Mouse (Mus musculus): ENCODE data around the gene Armh4. TPM values are rescaled to one million over a fixed set of nuclear protein-coding genes. Genes with fewer than 3 reads are reported as not detected.
"Not testable (repeated sequence)": the region's sequence is repeated elsewhere in the genome, so short reads cannot be mapped to it uniquely, and the experiment has no call there.

The Armh4 gene
- polyA plus RNA-seq, 1 experiment: not detected

GRCm38 (mm10) chr14:49783866-49784265 is 683 bp upstream of the Armh4 start:
- H3K4me1 ChIP-seq: peaks cover 7% of the 10 kb centered on the region; the same call in 1 of the 2 replicates
- no peaks in the 10 kb centered on the region for H3K36me3 ChIP-seq (replicated peaks; ENCODE audit: low read length)
- H3K27me3 ChIP-seq (replicated peaks): peaks cover 7% of the 10 kb centered on the region
- H3K4me3 ChIP-seq (replicated peaks): no peak overlapping the region
- TF ChIP-seq GATA1 (IDR thresholded peaks at IDR 0.05; ENCODE audit: borderline replicate concordance, low read length) (no peak), FLI1 (IDR thresholded peaks at IDR 0.05; ENCODE audit: low read length) (no peak)
- no peaks in the 10 kb centered on the region for H3K9me3 ChIP-seq

- H3K36me3 ChIP-seq (replicated peaks; ENCODE audit: low read length): no peaks in the 10 kb centered on the region
- TF ChIP-seq GATA1 (IDR thresholded peaks at IDR 0.05; ENCODE audit: borderline replicate concordance, low read length) (no peak), FLI1 (IDR thresholded peaks at IDR 0.05; ENCODE audit: low read length) (no peak)
- no peak overlapping the region for H3K4me3 ChIP-seq (replicated peaks)
- peaks cover 7% of the 10 kb centered on the region; the same call in 1 of the 2 replicates for H3K4me1 ChIP-seq
- H3K27me3 ChIP-seq (replicated peaks): peaks cover 7% of the 10 kb centered on the region
- no peaks in the 10 kb centered on the region for H3K9me3 ChIP-seq
These were observed 2.8 kb downstream of the Armh4 start for GRCm38 (mm10) chr14:49780416-49780815.

GRCm38 (mm10) chr14:49777539-49777938 is 5.6 kb downstream of the Armh4 start:
- H3K36me3 ChIP-seq (replicated peaks; ENCODE audit: low read length); H3K27me3 ChIP-seq (replicated peaks); H3K4me1 ChIP-seq; H3K4me3 ChIP-seq (replicated peaks); H3K9me3 ChIP-seq: not testable (repeated sequence)

- no peaks in the 10 kb centered on the region for H3K27me3 ChIP-seq (replicated peaks)
- TF ChIP-seq FLI1 (IDR thresholded peaks at IDR 0.05; ENCODE audit: low read length) (no peak), GATA1 (IDR thresholded peaks at IDR 0.05; ENCODE audit: borderline replicate concordance, low read length) (no peak)
- no peaks in the 10 kb centered on the region for H3K4me1 ChIP-seq
- H3K36me3 ChIP-seq (replicated peaks; ENCODE audit: low read length): no peaks in the 10 kb centered on the region
- H3K9me3 ChIP-seq: no peaks in the 10 kb centered on the region
- H3K4me3 ChIP-seq (replicated peaks): no peak overlapping the region
These were observed 11.4 kb downstream of the Armh4 start for GRCm38 (mm10) chr14:49771746-49772145.

GRCm38 (mm10) chr14:49766601-49767000 is 16.6 kb downstream of the Armh4 start:
- Histone ChIP-seq H3K36me3 (replicated peaks; ENCODE audit: low read length) (no peaks in the 10 kb centered on the region), H3K4me3 (replicated peaks) (no peak overlapping the region), H3K4me1 (no peaks in the 10 kb centered on the region), H3K9me3 (no peaks in the 10 kb centered on the region), H3K27me3 (replicated peaks) (no peaks in the 10 kb centered on the region)
- TF ChIP-seq GATA1 (IDR thresholded peaks at IDR 0.05; ENCODE audit: borderline replicate concordance, low read length) (no peak), FLI1 (IDR thresholded peaks at IDR 0.05; ENCODE audit: low read length) (no peak)

- Histone ChIP-seq H3K36me3 (replicated peaks; ENCODE audit: low read length) (no peaks in the 10 kb centered on the region), H3K9me3 (no peaks in the 10 kb centered on the region), H3K4me1 (no peaks in the 10 kb centered on the region), H3K4me3 (replicated peaks) (no peak overlapping the region), H3K27me3 (replicated peaks) (no peaks in the 10 kb centered on the region)
- no peak for TF ChIP-seq FLI1 (IDR thresholded peaks at IDR 0.05; ENCODE audit: low read length)
- no peak for TF ChIP-seq GATA1 (IDR thresholded peaks at IDR 0.05; ENCODE audit: borderline replicate concordance, low read length)
These were observed 27.3 kb downstream of the Armh4 start for GRCm38 (mm10) chr14:49755845-49756244.

- H3K27me3 ChIP-seq (replicated peaks): no peaks in the 10 kb centered on the region
- no peaks in the 10 kb centered on the region for H3K36me3 ChIP-seq (replicated peaks; ENCODE audit: low read length)
- no peaks in the 10 kb centered on the region for H3K4me1 ChIP-seq
- no peak overlapping the region for H3K4me3 ChIP-seq (replicated peaks)
- no peak for TF ChIP-seq GATA1 (IDR thresholded peaks at IDR 0.05; ENCODE audit: borderline replicate concordance, low read length)
- no peak for TF ChIP-seq FLI1 (IDR thresholded peaks at IDR 0.05; ENCODE audit: low read length)
- H3K9me3 ChIP-seq: no peaks in the 10 kb centered on the region
These were observed 30.6 kb downstream of the Armh4 start for GRCm38 (mm10) chr14:49752614-49753013.

GRCm38 (mm10) chr14:49745874-49746273 is 37.3 kb downstream of the Armh4 start:
- no peaks in the 10 kb centered on the region for H3K9me3 ChIP-seq
- TF ChIP-seq FLI1 (IDR thresholded peaks at IDR 0.05; ENCODE audit: low read length) (no peak), GATA1 (IDR thresholded peaks at IDR 0.05; ENCODE audit: borderline replicate concordance, low read length) (no peak)
- no peaks in the 10 kb centered on the region for H3K4me1 ChIP-seq
- H3K4me3 ChIP-seq (replicated peaks): no peak overlapping the region
- H3K27me3 ChIP-seq (replicated peaks): no peaks in the 10 kb centered on the region
- H3K36me3 ChIP-seq (replicated peaks; ENCODE audit: low read length): no peaks in the 10 kb centered on the region

GRCm38 (mm10) chr14:49743946-49744526 is 39.1 kb downstream of the Armh4 start:
- TF ChIP-seq FLI1 (IDR thresholded peaks at IDR 0.05; ENCODE audit: low read length) (no peak), GATA1 (IDR thresholded peaks at IDR 0.05; ENCODE audit: borderline replicate concordance, low read length) (no peak)
- Histone ChIP-seq H3K4me3 (replicated peaks) (no peak overlapping the region), H3K36me3 (replicated peaks; ENCODE audit: low read length) (no peaks in the 10 kb centered on the region), H3K4me1 (no peaks in the 10 kb centered on the region), H3K9me3 (no peaks in the 10 kb centered on the region), H3K27me3 (replicated peaks) (no peaks in the 10 kb centered on the region)

GRCm38 (mm10) chr14:49739328-49739727 is 43.9 kb downstream of the Armh4 start:
- TF ChIP-seq FLI1 (IDR thresholded peaks at IDR 0.05; ENCODE audit: low read length) (no peak), GATA1 (IDR thresholded peaks at IDR 0.05; ENCODE audit: borderline replicate concordance, low read length) (no peak)
- H3K9me3 ChIP-seq: no peaks in the 10 kb centered on the region
- no peak overlapping the region for H3K4me3 ChIP-seq (replicated peaks)
- no peaks in the 10 kb centered on the region for H3K36me3 ChIP-seq (replicated peaks; ENCODE audit: low read length)
- no peaks in the 10 kb centered on the region for H3K27me3 ChIP-seq (replicated peaks)
- no peaks in the 10 kb centered on the region for H3K4me1 ChIP-seq

Measured in megakaryocyte, embryonic 14.5 days (primary cell).